Mouse (Mus musculus) ovary, postnatal 14 days (tissue): Measurements from ENCODE around the gene Tent5c.
"Not testable (repeated sequence)": the region's sequence is repeated elsewhere in the genome, so short reads cannot be mapped to it uniquely, and the experiment has no call there.

ENCODE experiments used
- DNase-seq: peaks from one replicate; pipeline ENCODE4 v3.0.0; 2022; ENCODE audit warnings: low spot score

The Tent5c gene

DNA sequence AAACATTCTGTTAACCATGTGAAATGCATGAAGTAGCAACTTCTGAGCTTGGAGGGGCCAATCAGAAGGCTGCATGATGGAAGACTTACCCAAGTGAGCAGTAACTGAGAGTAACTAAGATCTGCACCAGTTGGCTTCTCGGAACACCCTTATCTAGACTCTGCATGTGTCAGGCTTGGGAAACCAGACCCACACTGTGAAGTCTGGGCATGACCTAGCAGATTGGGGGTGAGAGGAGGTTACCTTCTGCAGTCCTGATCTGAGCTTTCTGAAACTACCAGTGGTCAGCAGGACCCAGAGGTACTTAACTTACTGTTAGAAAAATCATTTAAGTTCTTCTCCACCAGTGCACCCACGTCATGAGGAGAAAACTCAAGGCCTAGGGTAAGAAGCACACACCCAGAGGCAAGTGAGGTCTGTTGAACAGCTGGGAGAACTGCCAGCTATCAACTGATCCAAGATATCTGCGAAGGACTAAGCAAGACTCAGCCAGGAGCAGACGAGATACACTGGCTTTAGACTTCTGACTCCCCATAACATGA lies 50.6 kb downstream of the Tent5c start:
- DNase-seq, result no peak

DNA sequence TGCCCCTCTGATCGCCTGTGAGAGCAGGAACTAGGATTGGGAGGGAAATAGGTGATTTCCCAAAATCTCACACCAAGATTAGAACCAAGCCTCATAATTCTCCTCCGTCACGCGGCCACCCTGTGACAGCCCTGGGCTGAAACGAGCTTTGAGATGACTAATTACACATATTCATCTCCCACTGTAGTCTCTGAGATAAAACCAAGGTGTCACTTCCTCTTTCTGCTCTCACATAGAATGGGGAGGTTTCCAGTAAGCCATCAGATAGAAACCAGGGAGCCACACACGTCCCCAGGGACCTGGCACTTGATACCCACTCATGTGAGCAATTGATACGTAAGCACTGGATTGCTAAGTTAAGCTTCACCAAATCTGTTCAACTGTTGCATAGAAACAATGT lies 52.4 kb downstream of the Tent5c start:
- no peak for DNase-seq

DNA sequence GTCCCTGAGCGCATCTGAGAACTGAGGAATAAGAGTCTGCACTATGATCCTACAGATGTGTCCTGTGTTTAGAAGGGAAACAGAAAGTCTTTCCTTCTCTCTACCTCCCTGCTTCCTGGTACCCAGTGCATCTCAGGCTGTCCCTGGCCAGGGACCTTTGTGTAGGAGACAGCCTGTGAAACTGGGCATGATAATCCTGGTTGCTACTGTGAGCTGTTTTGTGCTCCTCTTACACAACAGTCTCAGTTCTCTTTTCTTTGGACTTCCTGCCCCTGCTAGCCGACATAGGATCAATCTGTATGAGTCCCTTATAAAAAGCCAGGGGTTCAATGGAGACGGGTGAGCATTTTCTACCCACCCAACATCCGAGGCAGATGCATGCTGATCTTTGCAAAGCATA lies 57.4 kb downstream of the Tent5c start:
- no peak for DNase-seq

DNA sequence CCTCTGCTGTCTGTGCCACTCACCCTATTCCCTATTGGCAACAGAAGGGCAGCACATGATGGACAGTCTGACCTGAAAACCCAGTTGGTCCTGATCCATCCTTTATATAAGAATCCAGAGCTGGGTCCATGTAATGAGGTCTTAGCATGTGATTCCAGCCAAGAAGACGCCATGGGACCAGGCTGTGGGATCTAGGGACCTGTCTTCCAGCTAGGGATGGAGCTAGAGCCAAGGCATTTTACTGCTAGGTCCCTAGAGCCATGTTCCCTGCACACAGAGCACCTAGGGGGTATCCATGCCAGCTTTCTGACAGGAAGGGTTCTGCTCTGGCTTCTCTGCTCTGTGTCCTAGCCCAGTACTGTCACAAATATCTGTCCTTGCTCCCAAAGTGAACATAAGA lies 58.4 kb downstream of the Tent5c start:
- DNase-seq, result no peak

DNA sequence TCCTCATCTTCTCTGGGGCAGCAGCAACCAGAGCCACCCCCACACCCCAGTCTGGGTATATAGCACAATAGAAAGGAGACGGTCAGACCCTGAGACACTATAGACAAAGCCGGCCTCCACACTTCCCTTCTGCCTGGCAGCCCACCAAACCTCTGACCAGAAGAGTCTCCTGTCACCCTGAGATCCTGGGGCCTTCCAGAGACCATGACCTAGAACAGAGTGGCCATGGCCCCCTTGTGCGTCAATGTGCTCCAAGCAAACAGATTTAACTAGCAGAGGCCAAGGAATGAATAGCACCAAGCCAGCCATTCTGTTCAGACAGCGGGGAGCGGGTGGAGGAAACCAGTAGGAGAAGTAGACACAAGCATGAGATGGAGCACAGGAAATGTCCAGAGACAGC lies 59.0 kb downstream of the Tent5c start:
- no peak for DNase-seq

- no peak for DNase-seq
These were observed 59.5 kb downstream of the Tent5c start for GRCm38 (mm10) chr3:100429667-100430066.

- no peak for DNase-seq
These were observed 61.6 kb downstream of the Tent5c start for GRCm38 (mm10) chr3:100427548-100427947.

GRCm38 (mm10) chr3:100422392-100423167 lies 66.5 kb downstream of the Tent5c start:
- peak; percentile 50 for DNase-seq

GRCm38 (mm10) chr3:100421354-100421753 lies 67.8 kb downstream of the Tent5c start:
- no peak for DNase-seq

GRCm38 (mm10) chr3:100420691-100421056 lies 68.5 kb downstream of the Tent5c start:
- DNase-seq, result no peak

GRCm38 (mm10) chr3:100419962-100420690 lies 69.0 kb downstream of the Tent5c start:
- no peak for DNase-seq

GRCm38 (mm10) chr3:100418387-100418786 lies 70.7 kb downstream of the Tent5c start:
- DNase-seq, result no peak

DNA sequence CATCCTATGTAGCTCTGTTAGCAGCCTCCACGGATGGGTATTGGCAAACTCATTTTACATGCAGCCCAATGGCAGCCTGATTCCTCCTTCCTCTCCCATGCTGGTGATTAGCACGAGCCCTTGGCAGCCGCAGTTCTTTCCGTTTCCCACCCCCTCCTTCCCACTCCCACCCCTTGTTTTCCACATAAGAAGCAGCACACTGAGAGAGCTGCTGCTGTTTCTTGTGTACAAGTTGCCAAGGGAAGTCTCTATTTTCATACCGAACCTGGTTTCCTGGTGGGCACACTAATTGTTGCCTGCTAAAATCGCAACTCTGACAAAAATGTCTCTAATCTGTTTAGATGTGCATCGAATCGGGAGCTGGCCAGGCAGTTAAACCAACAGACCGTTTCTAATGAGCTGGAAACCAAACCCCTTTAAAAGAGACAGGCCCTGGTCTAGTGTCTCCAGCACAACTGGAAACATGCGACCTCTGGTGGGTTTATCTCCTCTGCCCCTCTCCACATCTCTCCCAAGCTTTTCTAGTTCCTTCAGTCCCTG lies 71.3 kb downstream of the Tent5c start:
- DNase-seq, result no peak

DNA sequence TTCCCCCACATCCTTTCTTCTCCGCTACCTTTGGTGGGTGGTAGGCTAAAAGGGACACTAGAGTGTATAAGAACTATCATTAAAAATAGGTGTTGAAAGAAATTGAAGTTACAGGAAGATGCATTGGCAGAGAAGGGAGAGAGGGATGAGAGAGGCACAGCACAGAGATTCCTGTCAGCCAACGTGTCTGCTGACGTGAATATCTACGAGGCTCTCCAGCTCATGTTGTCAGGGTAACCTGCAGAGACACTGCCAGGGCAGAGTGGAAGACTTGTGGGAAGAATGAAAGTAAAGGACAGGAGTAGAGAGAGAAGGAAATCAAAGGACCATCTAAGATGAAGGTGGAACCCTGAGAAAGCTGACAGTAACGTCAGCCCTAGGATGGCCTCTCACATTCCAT lies 73.5 kb downstream of the Tent5c start:
- DNase-seq, result no peak

GRCm38 (mm10) chr3:100413586-100413985 lies 75.5 kb downstream of the Tent5c start:
- not testable (repeated sequence) for DNase-seq

DNA sequence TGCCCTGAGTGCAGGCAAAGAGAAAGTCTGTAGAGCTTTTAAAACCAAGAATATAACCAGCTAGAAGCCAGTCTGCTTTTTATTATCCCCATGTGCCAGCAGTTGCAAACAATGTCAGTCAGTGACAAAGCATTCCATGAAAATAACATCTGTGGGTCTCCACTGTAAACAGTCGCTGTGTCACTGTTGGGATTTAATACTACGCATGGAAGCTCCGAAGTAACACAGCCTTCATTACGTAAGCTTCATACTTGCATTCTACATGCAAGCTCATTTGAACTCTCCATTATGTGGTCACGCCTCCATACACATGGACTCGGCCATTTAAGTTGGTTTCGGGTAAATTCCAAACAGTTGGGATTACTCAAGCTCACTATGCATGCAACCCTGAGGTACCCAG lies 77.2 kb downstream of the Tent5c start:
- no peak for DNase-seq

- no peak for DNase-seq
These were observed 79.8 kb downstream of the Tent5c start for GRCm38 (mm10) chr3:100409280-100409679.

DNA sequence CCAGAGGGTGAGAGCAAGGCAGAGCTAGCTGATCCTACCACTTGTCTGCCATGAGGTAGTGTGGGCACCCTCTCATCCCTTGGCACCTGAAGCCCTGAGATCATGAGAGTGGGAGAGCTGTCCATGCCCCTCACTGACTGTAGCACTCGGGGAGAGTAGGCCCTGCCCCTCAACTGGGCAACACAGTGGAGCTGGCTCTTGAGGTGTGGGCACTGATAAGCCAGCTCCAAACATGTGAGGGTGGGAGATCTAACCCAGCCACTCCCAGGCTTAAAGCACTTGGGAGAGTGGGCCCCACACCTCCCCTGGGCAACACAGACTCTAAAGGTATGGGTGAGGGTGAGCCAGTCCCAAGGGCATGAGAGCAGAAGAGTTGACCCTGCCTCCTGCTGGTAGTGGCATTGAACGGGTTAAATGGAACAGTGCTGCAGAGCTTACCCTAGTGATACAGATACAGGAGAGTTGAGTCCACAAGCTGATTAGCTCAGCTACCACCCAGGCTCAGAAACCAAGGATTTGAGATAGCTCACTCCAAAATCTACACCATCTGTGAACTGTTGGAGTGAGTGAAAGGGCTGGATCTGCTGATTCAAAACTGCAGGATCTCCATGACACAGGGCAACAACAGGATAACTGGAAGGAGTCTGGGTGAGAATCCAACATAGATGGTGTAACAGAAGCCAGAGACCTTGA lies 80.6 kb downstream of the Tent5c start:
- DNase-seq, result no peak

- DNase-seq, result no peak
These were observed 86.5 kb downstream of the Tent5c start for GRCm38 (mm10) chr3:100402656-100403055.
